Mouse (Mus musculus) kidney, adult 10 weeks (tissue): ENCODE data around the gene Nprl2. TPM values are rescaled to one million over a fixed set of nuclear protein-coding genes. Genes with fewer than 3 reads are reported as not detected.

ENCODE experiments used
- polyA plus RNA-seq: library from polyadenylated mRNA; stranded (reverse); fragments of 350-450 nt; fragmentation: Illumina TruSeq; extraction: RNeasy Lipid Tissue Mini Kit (QIAGEN cat#74804); gene quantifications from one replicate; pipeline ENCODE4 v1.2.3, GENCODE M21; 2014; ENCODE audit warnings: low read depth, low replicate concordance

Gene Nprl2
- polyA plus RNA-seq: 1.6 TPM

GRCm38 (mm10) chr9:107541474-107542351, at the start of gene Nprl2, which contains the start of gene Cyb561d2:
Nprl2 (plus strand) TSS chr9:107542226.
Cyb561d2 (minus strand) TSS chr9:107542193.

GRCm38 (mm10) chr9:107533791-107534407, 8.1 kb upstream of the Nprl2 start, which contains the start of gene Tmem115:
Tmem115 (plus strand) TSS chr9:107533945.

GRCm38 (mm10) chr9:107547026-107547425, 5.0 kb downstream of the Nprl2 start, which contains the start of gene Zmynd10:
Zmynd10 (plus strand) TSS chr9:107547298.

GRCm38 (mm10) chr9:107551117-107551889, 9.3 kb downstream of the Nprl2 start, which contains the start of gene Rassf1:
Rassf1 (plus strand) TSS chr9:107551555.

GRCm38 (mm10) chr9:107563029-107563581, 21.1 kb downstream of the Nprl2 start, which contains the start of gene Tusc2:
Tusc2 (plus strand) TSS chr9:107563255.

GRCm38 (mm10) chr9:107567702-107568319, 25.8 kb downstream of the Nprl2 start, which contains the start of gene Hyal2:
Hyal2 (plus strand) TSS chr9:107567945.

GRCm38 (mm10) chr9:107576357-107577107, 34.5 kb downstream of the Nprl2 start, which contains the start of gene Hyal1:
Hyal1 (plus strand) TSS chr9:107576927.

GRCm38 (mm10) chr9:107578587-107578986, 36.6 kb downstream of the Nprl2 start, which contains the start of gene Naa80:
Naa80 (plus strand) TSS chr9:107578887.

GRCm38 (mm10) chr9:107580501-107581317, 38.7 kb downstream of the Nprl2 start, which contains the start of gene Hyal3:
Hyal3 (plus strand) TSS chr9:107580818.

GRCm38 (mm10) chr9:107586974-107587832, 45.2 kb downstream of the Nprl2 start, which contains the start of gene Ifrd2:
Ifrd2 (plus strand) TSS chr9:107587642.

Other genes with a start within 250 kb of the Nprl2 start
- gene Cish, start 246.2 kb upstream of the Nprl2 start, polyA plus RNA-seq: 2.0 TPM
- gene Hemk1, start 203.9 kb upstream of the Nprl2 start, polyA plus RNA-seq: 1.9 TPM
- gene 6430571L13Rik, start 201.6 kb upstream of the Nprl2 start, polyA plus RNA-seq: 0.28 TPM
- not detected for gene Cacna2d2, start 142.6 kb upstream of the Nprl2 start, polyA plus RNA-seq
- 0.20 TPM for gene Tmem115, start 8.3 kb upstream of the Nprl2 start, polyA plus RNA-seq
- 7.2 TPM for gene Cyb561d2, start within 50 bp of the Nprl2 start, polyA plus RNA-seq
- 0.81 TPM for gene Zmynd10, start 5.1 kb downstream of the Nprl2 start, polyA plus RNA-seq
- gene Rassf1, start 9.3 kb downstream of the Nprl2 start, polyA plus RNA-seq: 8.6 TPM
- gene Tusc2, start 21.0 kb downstream of the Nprl2 start, polyA plus RNA-seq: 24.5 TPM
- gene Hyal2, start 25.7 kb downstream of the Nprl2 start, polyA plus RNA-seq: 1.8 TPM
- gene Hyal1, start 34.7 kb downstream of the Nprl2 start, polyA plus RNA-seq: 3.0 TPM
- 2.0 TPM for gene Naa80, start 36.7 kb downstream of the Nprl2 start, polyA plus RNA-seq
- 0.24 TPM for gene Hyal3, start 38.6 kb downstream of the Nprl2 start, polyA plus RNA-seq
- 33.1 TPM for gene Ifrd2, start 45.4 kb downstream of the Nprl2 start, polyA plus RNA-seq
- gene Sema3b, start 67.0 kb downstream of the Nprl2 start, polyA plus RNA-seq: 2.6 TPM
- gene Gnai2, start 93.1 kb downstream of the Nprl2 start, polyA plus RNA-seq: 18.2 TPM
- 1.4 TPM for gene Slc38a3, start 127.3 kb downstream of the Nprl2 start, polyA plus RNA-seq
- not detected for gene Gnat1, start 137.5 kb downstream of the Nprl2 start, polyA plus RNA-seq
- 1.9 TPM for gene Sema3f, start 168.2 kb downstream of the Nprl2 start, polyA plus RNA-seq
- gene Rbm5, start 228.8 kb downstream of the Nprl2 start, polyA plus RNA-seq: 90.8 TPM